Mouse (Mus musculus) Patski (cell line): ENCODE measurements around the gene Cdca5. TPM values are rescaled to one million over a fixed set of nuclear protein-coding genes. Genes with fewer than 3 reads are reported as not detected.
"Not testable (repeated sequence)": the region's sequence is repeated elsewhere in the genome, so short reads cannot be mapped to it uniquely, and the experiment has no call there.

Experiments
- ATAC-seq: fragments of 100-300 bp; one replicate; pipeline ENCODE4 v1.8.0; 2021
- CTCF ChIA-PET: fragments of 350-600 bp; sonication (Branson Sonifier 250); formaldehyde crosslinking; loops from one replicate; lab custom pipeline; 2022; ENCODE audit warnings: inconsistent platforms; lab: Charles Lee
- POLR2A ChIA-PET: fragments of 350-600 bp; sonication (Branson Sonifier 250); formaldehyde crosslinking; loops from one replicate; lab custom pipeline; 2022; ENCODE audit warnings: antibody characterized with exemption, inconsistent platforms; lab: Charles Lee
- DNase-seq: peaks from one replicate; pipeline ENCODE4 v3.0.0-alpha.2; 2011; ENCODE audit warnings: low read depth, low spot score
- H3K27me3 ChIP-seq: fragments of 371-371 bp; one replicate; pipeline ENCODE4 v1.5.1; 2021
- CTCF ChIP-seq: fragments of 100-300 bp; IDR thresholded peaks from one replicate; pipeline ENCODE4 v1.5.1; 2021
- in situ Hi-C: fragments of 300-500 bp; cut with MboI; formaldehyde crosslinking; loops from 3 replicates; pipeline ENCODE4 v1.11.1; 2018; ENCODE audit warnings: low pct_unique_long_range_greater_than_20kb, mixed read lengths
- polyA plus RNA-seq: library from polyadenylated mRNA; unstranded; gene quantifications from one replicate; pipeline ENCODE4 v1.2.3, GENCODE M21; 2021

Cdca5 gene
- polyA plus RNA-seq: 16.4 TPM

DNA sequence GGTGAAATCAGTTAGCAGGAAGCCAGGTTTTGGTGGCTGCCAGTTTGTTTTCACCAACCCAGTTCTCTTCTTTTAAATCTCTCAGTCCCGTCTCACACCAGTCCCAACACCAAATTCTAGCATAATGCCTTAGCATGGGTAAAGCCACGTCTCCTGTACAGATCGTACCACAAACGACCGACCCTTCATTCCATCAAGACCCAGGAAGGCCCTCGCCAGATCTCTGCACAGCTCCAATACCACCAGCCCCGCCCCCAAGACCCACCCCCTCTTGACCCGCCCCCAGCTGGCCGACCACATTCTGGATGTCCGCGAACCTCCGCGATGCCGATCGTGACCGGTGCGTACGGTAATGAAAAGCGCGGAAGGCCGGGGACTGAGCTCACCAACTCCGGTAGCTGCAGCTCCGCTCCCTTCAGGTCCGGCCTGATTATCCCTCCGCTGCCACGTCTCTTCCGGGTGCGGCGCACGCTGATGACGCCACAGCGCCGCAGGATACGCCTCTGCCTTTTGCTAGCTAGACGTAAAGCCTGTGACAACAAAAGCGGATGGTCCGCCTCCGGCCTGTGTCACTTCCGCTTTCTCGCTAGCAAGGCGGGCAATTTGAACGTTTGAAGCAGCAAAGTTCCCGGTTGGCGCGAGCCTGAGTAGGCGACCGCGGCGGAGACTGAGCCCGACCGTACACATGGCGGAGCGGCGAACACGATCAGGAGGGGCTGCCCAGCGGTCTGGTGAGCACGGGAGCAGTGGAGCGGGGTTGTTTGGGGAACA is at the start of gene Cdca5, which contains the start of gene Zfpl1:
Gene Cdca5 (plus strand): TSS at position 506 of the 771 bp plus-strand sequence.
Gene Zfpl1 (minus strand): TSS at position 479 of the 771 bp plus-strand sequence.
- TF ChIP-seq CTCF: no peak
- ATAC-seq: peak; percentile 44
- ChIA-PET CTCF (interaction anchor here (1.5 kb wide), 1 partner anchor 18 kb away, joined by 5 read pairs; no protein-coding TSS in a partner anchor), POLR2A (interaction anchor here (0.7 kb wide), 1 partner anchor 28 kb away, joined by 3 read pairs; no protein-coding TSS in a partner anchor)
- DNase-seq: peak; percentile 83
- in situ Hi-C loops: no loop called here
- no peaks in the 10 kb centered on the region for H3K27me3 ChIP-seq

GRCm38 (mm10) chr19:6035966-6036585 is 48.7 kb upstream of the Cdca5 start:
- peaks cover 4% of the 10 kb centered on the region for H3K27me3 ChIP-seq
- TF ChIP-seq CTCF: no peak
- ATAC-seq (no peak), DNase-seq (no peak)
- in situ Hi-C loops: no loop called here
- CTCF ChIA-PET: interaction anchor here (1.1 kb wide), 2 partner anchors 18 to 21 kb away, joined by 3 read pairs; partner anchors contain the start of gene Capn1
- POLR2A ChIA-PET: interaction anchor here (0.5 kb wide), 1 partner anchor 21 kb away, joined by 4 read pairs; no protein-coding TSS in a partner anchor

- in situ Hi-C loops: no loop called here
- ChIA-PET POLR2A (interaction anchor here (0.7 to 1.6 kb wide), 3 partner anchors 9 to 74 kb away, joined by 3 to 4 read pairs (median 3); partner anchors contain the start of gene Syvn1), CTCF (no interaction called here)
- no peak for ATAC-seq
- DNase-seq: no peak
- no peak for TF ChIP-seq CTCF
- H3K27me3 ChIP-seq: no peaks in the 10 kb centered on the region
These were observed 47.1 kb upstream of the Cdca5 start for GRCm38 (mm10) chr19:6037695-6038094.

DNA sequence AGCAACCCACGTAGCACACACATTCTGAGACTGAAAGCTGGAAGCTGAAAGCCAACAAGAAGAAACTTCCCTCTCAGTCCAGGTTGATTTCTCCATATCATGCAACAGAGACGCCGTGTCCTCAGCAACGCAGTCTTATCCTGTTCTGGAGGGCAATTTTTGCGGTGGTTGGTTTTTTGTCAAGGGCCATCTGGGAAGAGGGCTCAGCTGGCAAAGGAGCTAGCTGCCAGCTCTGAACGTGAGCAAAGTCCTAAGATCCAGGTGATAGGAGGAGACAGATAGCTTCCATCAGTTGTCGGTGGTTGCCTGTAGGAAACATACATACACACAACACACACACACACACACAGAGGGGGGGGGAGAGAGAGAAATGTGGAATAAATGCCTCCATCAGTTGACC is 46.5 kb upstream of the Cdca5 start:
- POLR2A ChIA-PET: interaction anchor here (0.7 to 1.6 kb wide), 4 partner anchors 8 to 79 kb away, joined by 3 to 4 read pairs (median 4); partner anchors contain the start of gene Syvn1
- in situ Hi-C loops: no loop called here
- H3K27me3 ChIP-seq: no peaks in the 10 kb centered on the region
- ATAC-seq (no peak), DNase-seq (no peak)
- CTCF ChIA-PET: interaction anchor here (1.2 kb wide), 1 partner anchor 20 kb away, joined by 5 read pairs; no protein-coding TSS in a partner anchor
- TF ChIP-seq CTCF: no peak

DNA sequence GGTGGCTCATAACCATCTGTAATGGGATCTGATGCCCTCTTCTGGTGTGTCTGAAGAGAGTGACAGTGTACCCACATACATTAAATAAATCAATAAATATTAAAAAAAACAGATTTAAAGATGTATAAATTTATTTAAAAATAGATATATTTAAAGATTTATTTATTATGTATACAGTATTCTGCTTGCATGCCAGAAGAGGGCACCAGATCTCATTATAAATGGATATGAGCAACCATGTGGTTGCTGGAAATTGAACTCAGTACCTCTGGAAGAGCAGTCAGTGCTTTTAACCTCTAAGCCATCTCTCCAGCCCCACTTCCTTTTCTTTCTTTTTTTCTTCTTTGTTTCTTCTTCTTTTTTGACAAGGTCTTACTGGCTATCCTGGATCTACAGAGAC is 44.8 kb upstream of the Cdca5 start:
- CTCF ChIA-PET: no interaction called here
- no peak for ATAC-seq
- in situ Hi-C loops: no loop called here
- TF ChIP-seq CTCF: no peak
- H3K27me3 ChIP-seq: no peaks in the 10 kb centered on the region
- POLR2A ChIA-PET: no interaction called here
- DNase-seq: no peak

GRCm38 (mm10) chr19:6042293-6042692 is 42.5 kb upstream of the Cdca5 start:
- TF ChIP-seq CTCF: no peak
- in situ Hi-C loops: no loop called here
- ATAC-seq: no peak
- H3K27me3 ChIP-seq: no peaks in the 10 kb centered on the region
- ChIA-PET CTCF (no interaction called here), POLR2A (no interaction called here)
- no peak for DNase-seq

GRCm38 (mm10) chr19:6044102-6044501 is 40.7 kb upstream of the Cdca5 start:
- in situ Hi-C loops, DNase-seq, POLR2A ChIA-PET, H3K27me3 ChIP-seq, ATAC-seq: not testable (repeated sequence)
- CTCF ChIA-PET: interaction anchor here (3.4 kb wide), 1 partner anchor 79 kb away, joined by 13 read pairs; the partner anchor contains the start of gene Pola2

DNA sequence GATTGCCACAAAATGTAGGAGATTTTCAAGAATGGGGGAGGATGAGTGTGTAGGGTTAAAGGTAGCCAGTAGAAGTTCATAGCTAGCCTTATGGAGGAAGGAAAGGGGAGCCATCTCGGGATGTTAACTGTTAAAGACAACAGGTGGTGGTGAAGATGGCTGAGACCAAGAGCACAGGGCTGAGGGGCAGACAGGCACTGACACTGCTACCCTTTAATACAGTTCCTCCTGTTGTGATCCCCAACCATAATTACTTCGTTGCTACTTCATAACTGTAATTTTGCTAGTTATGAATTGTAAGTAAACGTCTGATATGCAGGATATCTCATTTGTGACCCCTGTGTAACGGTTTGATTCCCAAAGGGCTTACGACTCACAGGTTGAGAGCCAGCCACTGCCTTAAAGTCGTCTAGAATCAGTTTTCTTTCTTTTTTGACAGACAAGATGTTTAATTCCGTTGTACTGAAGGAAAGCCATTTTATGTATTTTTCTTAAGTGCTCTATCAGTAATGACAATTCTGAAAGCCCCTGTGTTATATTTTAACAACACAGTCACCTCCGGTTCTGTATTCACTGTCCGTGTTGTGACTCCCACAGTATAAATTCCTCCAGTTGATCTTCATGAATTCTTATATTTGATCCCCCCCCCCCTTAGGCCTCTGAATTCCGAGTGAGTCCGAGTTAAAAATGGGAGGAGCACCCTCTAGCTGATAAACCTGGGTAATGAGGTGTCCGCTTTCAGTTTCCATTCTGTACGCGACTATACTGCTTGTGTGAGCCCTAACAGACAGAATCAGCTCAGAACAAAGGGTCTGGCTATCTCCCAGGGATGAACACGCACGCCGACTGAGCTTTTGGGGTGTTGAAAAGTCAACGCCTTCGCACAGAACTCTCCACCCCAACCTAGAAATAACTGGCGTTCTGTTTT is 39.2 kb upstream of the Cdca5 start:
- CTCF ChIA-PET: interaction anchor here (1.1 to 3.4 kb wide), 3 partner anchors 9 to 80 kb away, joined by 3 to 13 read pairs (median 5); partner anchors contain the start of gene Pola2
- ATAC-seq (no peak), DNase-seq (no peak)
- in situ Hi-C loops: no loop called here
- POLR2A ChIA-PET: interaction anchor here (0.7 to 1.8 kb wide), 9 partner anchors 8 to 222 kb away, joined by 3 to 15 read pairs (median 4); partner anchors contain the start of genes Capn1, Fau, Mrpl49 and Pola2
- TF ChIP-seq CTCF: no peak
- no peaks in the 10 kb centered on the region for H3K27me3 ChIP-seq

DNA sequence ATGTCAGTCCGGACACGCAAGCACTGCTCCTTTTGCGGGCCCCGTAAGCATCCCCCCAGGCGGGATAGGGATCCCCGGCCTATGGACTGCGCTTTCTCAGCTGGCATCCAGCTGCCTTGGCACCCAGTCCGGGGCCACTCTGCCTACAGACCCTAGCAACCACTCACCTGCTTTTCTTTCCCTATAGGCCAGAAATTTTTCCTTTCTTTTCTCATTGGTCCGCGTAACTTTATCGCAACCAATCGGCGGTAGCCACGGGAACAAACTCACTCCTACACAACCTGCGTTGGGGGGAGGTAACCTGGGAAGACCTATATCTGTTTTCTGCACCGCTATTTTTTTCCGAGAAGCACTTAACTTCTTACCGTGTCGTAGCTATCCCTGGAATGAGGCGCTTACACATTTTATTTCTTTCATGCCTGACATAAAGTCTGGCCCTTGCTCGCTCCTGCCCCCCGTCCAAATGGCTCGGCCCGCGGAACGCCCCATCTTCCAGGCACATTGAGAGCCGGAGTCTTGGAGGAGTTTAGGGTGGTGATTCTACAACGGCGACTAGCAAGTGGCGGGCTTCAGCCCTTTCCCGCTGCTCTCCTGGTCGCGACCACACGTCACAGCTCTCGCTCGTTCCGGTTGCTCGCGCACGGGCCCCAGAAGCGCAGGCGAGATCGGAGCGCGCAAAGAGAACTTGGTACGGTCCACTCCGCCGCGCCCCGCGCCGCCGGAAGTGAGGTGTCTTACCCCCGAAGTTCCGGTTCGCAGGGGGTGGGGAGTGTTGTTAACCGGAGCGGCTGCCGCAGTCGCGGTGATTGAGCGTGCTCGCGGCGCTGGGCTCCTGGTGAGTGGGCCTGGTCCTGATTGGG is 38.3 kb upstream of the Cdca5 start, which contains the start of gene Syvn1:
Gene Syvn1 (plus strand): TSS at position 283 of the 860 bp plus-strand sequence.
- ChIA-PET CTCF (interaction anchor here (1.1 to 3.4 kb wide), 3 partner anchors 8 to 81 kb away, joined by 3 to 13 read pairs (median 5); partner anchors contain the start of gene Pola2), POLR2A (interaction anchor here (0.6 to 1.8 kb wide), 11 partner anchors 9 to 223 kb away, joined by 3 to 15 read pairs (median 4); partner anchors contain the start of genes Capn1, Fau, Mrpl49 and Pola2)
- peak; percentile 86 for ATAC-seq
- TF ChIP-seq CTCF: no peak
- H3K27me3 ChIP-seq: no peaks in the 10 kb centered on the region
- in situ Hi-C loops: no loop called here
- peak; percentile 96 for DNase-seq
